Mouse (Mus musculus) spleen, adult 2 months (tissue): Measurements from ENCODE around the gene Nlrc3. TPM values are rescaled to one million over a fixed set of nuclear protein-coding genes. Genes with fewer than 3 reads are reported as not detected.
"Not testable (repeated sequence)": the region's sequence is repeated elsewhere in the genome, so short reads cannot be mapped to it uniquely, and the experiment has no call there.

ENCODE experiments used
- DNase-seq, 2 experiments: peaks; one replicate each; pipeline versions ENCODE4 v3.0.0 to v3.0.0-alpha.2; 2012 to 2021; ENCODE audit warnings: low spot score in 2 of 2, low read depth in 1 of 2
- H3K27ac ChIP-seq: fragments of 200-500 bp; 2 replicates; pipeline ENCODE4 v1.5.1; 2012; ENCODE audit warnings: low read length, inconsistent platforms; ENCODE audit not compliant: insufficient read depth
- H3K27me3 ChIP-seq: fragments of 200-500 bp; 2 replicates; pipeline ENCODE4 v1.6.1; 2012; ENCODE audit warnings: mild to moderate bottlenecking, moderate library complexity, low read length, inconsistent platforms; ENCODE audit not compliant: control insufficient read depth, insufficient read depth
- H3K36me3 ChIP-seq: fragments of 200-500 bp; 2 replicates; pipeline ENCODE4 v1.6.1; 2012; ENCODE audit warnings: mild to moderate bottlenecking, low read length, inconsistent platforms; ENCODE audit not compliant: control insufficient read depth, insufficient read depth
- H3K4me1 ChIP-seq: fragments of 200-500 bp; 2 replicates; pipeline ENCODE4 v1.6.1; 2011; ENCODE audit warnings: inconsistent platforms; ENCODE audit not compliant: control insufficient read depth, insufficient read depth, insufficient read length
- H3K4me3 ChIP-seq: fragments of 200-500 bp; 2 replicates; pipeline ENCODE4 v1.5.1; 2011; ENCODE audit warnings: mild to moderate bottlenecking, inconsistent platforms; ENCODE audit not compliant: insufficient read depth, insufficient read length; ENCODE audit errors: extremely low read depth
- CTCF ChIP-seq: fragments of 200-500 bp; IDR thresholded peaks from 2 replicates; pipeline ENCODE4 v1.5.1; 2011; ENCODE audit warnings: mild to moderate bottlenecking, inconsistent platforms; ENCODE audit not compliant: insufficient read depth, insufficient read length, insufficient replicate concordance; ENCODE audit errors: extremely low read depth
- POLR2A ChIP-seq: fragments of 200-500 bp; IDR thresholded peaks from 2 replicates; pipeline ENCODE4 v1.6.1; 2011; ENCODE audit warnings: low read depth, low read length, inconsistent platforms
- WGBS: fragments of 180-500 bp; shearing (Covaris S2); methylation state at CpG from one replicate; pipeline ENCODE4 v1.1.7; 2018; 5-methylcytosine and 5-hydroxymethylcytosine counted together
- polyA plus RNA-seq: library from polyadenylated mRNA; depleted of rRNA; stranded (reverse); fragments of >200 nt; gene quantifications from 2 replicates; pipeline ENCODE4 v1.2.3, GENCODE M21; 2012; rRNA removed

Nlrc3 gene
- polyA plus RNA-seq: 34.6 and 52.0 TPM in 2 replicates

- no peaks in the 10 kb centered on the region for H3K27me3 ChIP-seq
- peaks cover 12% of the 10 kb centered on the region for H3K36me3 ChIP-seq
- TF ChIP-seq POLR2A (no peak), CTCF (no peak)
- H3K4me3 ChIP-seq: peak within 1 kb of the TSS; percentile 61
- WGBS: 10% methylated on average over 4 of the region's 4 CpGs
- H3K27ac ChIP-seq: peak within 1 kb of the TSS; percentile 70
- peaks cover 12% of the 10 kb centered on the region for H3K4me1 ChIP-seq
- DNase-seq: peak; percentile 15 to 35
Measured at GRCm38 (mm10) chr16:3976251-3976671, at the start of gene Nlrc3. Gene Nlrc3, minus strand, starts transcription at chr16:3976632.

GRCm38 (mm10) chr16:4022719-4023118 lies 46.3 kb upstream of the Nlrc3 start:
- Histone ChIP-seq H3K4me1 (no peaks in the 10 kb centered on the region), H3K27ac (no peak overlapping the region), H3K36me3 (no peaks in the 10 kb centered on the region), H3K4me3 (no peak overlapping the region), H3K27me3 (no peaks in the 10 kb centered on the region)
- DNase-seq: no peak
- 90% methylated on average over 4 of the region's 4 CpGs for WGBS
- TF ChIP-seq POLR2A (no peak), CTCF (no peak)

- TF ChIP-seq CTCF (no peak), POLR2A (no peak)
Measured at GRCm38 (mm10) chr16:4021241-4021640, 44.8 kb upstream of the Nlrc3 start.

GRCm38 (mm10) chr16:4017466-4017865 lies 41.0 kb upstream of the Nlrc3 start:
- H3K27me3 ChIP-seq, H3K27ac ChIP-seq, H3K4me1 ChIP-seq, H3K36me3 ChIP-seq, DNase-seq, H3K4me3 ChIP-seq: not testable (repeated sequence)
- 84% methylated on average over 6 of the region's 6 CpGs for WGBS

More at GRCm38 (mm10) chr16:4021241-4021640, 44.8 kb upstream of the Nlrc3 start:
- Histone ChIP-seq H3K36me3 (no peaks in the 10 kb centered on the region), H3K27me3 (no peaks in the 10 kb centered on the region), H3K27ac (no peak overlapping the region), H3K4me3 (no peak overlapping the region), H3K4me1 (no peaks in the 10 kb centered on the region)
- WGBS: 90% methylated on average over 1 of the region's 1 CpGs
- DNase-seq: no peak

GRCm38 (mm10) chr16:4016786-4017185 lies 40.4 kb upstream of the Nlrc3 start:
- DNase-seq, H3K27me3 ChIP-seq, H3K4me1 ChIP-seq, H3K27ac ChIP-seq, H3K4me3 ChIP-seq, H3K36me3 ChIP-seq: not testable (repeated sequence)
- 88% methylated on average over 17 of the region's 17 CpGs for WGBS

- H3K4me3 ChIP-seq: no peak overlapping the region
- no peak for DNase-seq
- H3K27ac ChIP-seq: no peak overlapping the region
- H3K4me1 ChIP-seq: no peaks in the 10 kb centered on the region
- no peaks in the 10 kb centered on the region for H3K36me3 ChIP-seq
- WGBS: 91% methylated on average over 5 of the region's 5 CpGs
- H3K27me3 ChIP-seq: no peaks in the 10 kb centered on the region
- TF ChIP-seq POLR2A (no peak), CTCF (no peak)
Measured at GRCm38 (mm10) chr16:4014040-4014668, 37.7 kb upstream of the Nlrc3 start.

- WGBS: 60% methylated on average over 4 of the region's 4 CpGs
Measured at GRCm38 (mm10) chr16:4012882-4013570, 36.6 kb upstream of the Nlrc3 start.

More at GRCm38 (mm10) chr16:4012882-4013570, 36.6 kb upstream of the Nlrc3 start:
- Histone ChIP-seq H3K4me1 (no peaks in the 10 kb centered on the region), H3K36me3 (no peaks in the 10 kb centered on the region), H3K27me3 (no peaks in the 10 kb centered on the region), H3K27ac (no peak overlapping the region), H3K4me3 (no peak overlapping the region)
- no peak for TF ChIP-seq POLR2A
- no peak for TF ChIP-seq CTCF
- DNase-seq: no peak
